ENCODE assay signal across 18 mouse cellular contexts in genomic region chr13:98700661-98701308, GRCm38 (mm10). TPM values are rescaled to one million over a fixed set of nuclear protein-coding genes. Genes with fewer than 3 reads are reported as not detected.
DNase-seq lines count a peak whose midpoint lies in the region; ATAC-seq and TF ChIP-seq lines count a peak whose summit lies in the region.
"Had no signal": no experiment of that assay in that cellular context is flagged by ENCODE, and none has a peak within 500 bp of the region (broad histone marks: within the 10 kb centered on the region; RNA-seq: fewer than 3 reads in every experiment).

No protein-coding gene starts in this region.

- no peak overlapping the region for H3K9ac ChIP-seq in liver, postnatal 0 days (replicated peaks)
- no peak overlapping the region for H3K9ac ChIP-seq in MEL (ENCODE audit: control insufficient read depth, low read depth, low read length, poor library complexity, severe bottlenecking)
- H3K9ac ChIP-seq: heart, embryonic 15.5 days had no signal

- TF ChIP-seq RAD21 in MEL (IDR thresholded peaks at IDR 0.05; ENCODE audit: low read depth, low read length): no peak

- H3K36me3 ChIP-seq in liver, postnatal 0 days (replicated peaks; ENCODE audit: insufficient read depth, low read length): no peaks in the 10 kb centered on the region
- H3K36me3 ChIP-seq in MEL (ENCODE audit: control insufficient read depth in 1 of 2, insufficient read depth in 2 of 2, low read length in 2 of 2): no peaks in the 10 kb centered on the region
- H3K36me3 ChIP-seq: heart, embryonic 15.5 days had no signal

- TF ChIP-seq EP300 in liver, postnatal 0 days (IDR thresholded peaks at IDR 0.05; ENCODE audit: low read depth): no peak
- TF ChIP-seq EP300 in MEL (IDR thresholded peaks at IDR 0.05; ENCODE audit: low read depth in 1 of 2, low read length in 2 of 2): no peak

- H3K27ac ChIP-seq in liver, postnatal 0 days (ENCODE audit: low read depth): no peak overlapping the region
- H3K27ac ChIP-seq in MEL (ENCODE audit: control insufficient read depth, low read depth, low read length): no peak overlapping the region
- H3K27ac ChIP-seq: heart, embryonic 15.5 days had no signal

- no peak for TF ChIP-seq POLR2A in MEL (IDR thresholded peaks at IDR 0.05; ENCODE audit: control insufficient read depth in 1 of 2, insufficient read depth in 1 of 2, low read depth in 1 of 2, low read length in 2 of 2, poor library complexity in 1 of 2)

- no peak for TF ChIP-seq CTCF in liver, postnatal 0 days (IDR thresholded peaks at IDR 0.05; ENCODE audit: low read depth)
- TF ChIP-seq CTCF in MEL (IDR thresholded peaks at IDR 0.05 in 2 of 3, conservative IDR thresholded peaks at IDR 0.05 in 1 of 3; ENCODE audit: control insufficient read depth in 1 of 3, insufficient read depth in 1 of 3, low read depth in 2 of 3, low read length in 3 of 3, poor library complexity in 1 of 3, severe bottlenecking in 1 of 3): no peak

- H3K79me2 ChIP-seq in MEL (ENCODE audit: control insufficient read depth, insufficient read depth, low read length, poor library complexity): no peaks in the 10 kb centered on the region

- 71% methylated on average over 10 of the region's 10 CpGs for WGBS in liver, postnatal 0 days (ENCODE audit: insufficient replicate concordance)

- 0 out of 2 replicates have a peak, but pooled peaks cover 3% of the 10 kb centered on the region for H3K27me3 ChIP-seq in liver, postnatal 0 days (ENCODE audit: insufficient read depth, low read length)
- H3K27me3 ChIP-seq in MEL (ENCODE audit: control insufficient read depth in 1 of 2, insufficient read depth in 2 of 2, low read length in 2 of 2): no peaks in the 10 kb centered on the region
- H3K27me3 ChIP-seq: heart, embryonic 15.5 days had no signal

- H3K4me1 ChIP-seq in liver, postnatal 0 days (ENCODE audit: insufficient read depth): 0 out of 2 replicates have a peak, but pooled peaks cover under 1% of the 10 kb centered on the region
- H3K4me1 ChIP-seq in MEL (ENCODE audit: control insufficient read depth in 1 of 2, insufficient read depth in 2 of 2, low read length in 2 of 2): no peaks in the 10 kb centered on the region

- peak; percentile 81 for DNase-seq in heart, adult 11 months
- DNase-seq in heart, adult 18-20 months: no peak
- peak; percentile 2 for DNase-seq in liver
- DNase-seq in liver, postnatal 0 days: no peak
- peak; percentile 9 for DNase-seq in MEL (ENCODE audit: low read depth, low spot score)
- DNase-seq in lung, postnatal 14 days: peak; percentile 27
- DNase-seq in gastrocnemius, adult 8-10 months (ENCODE audit: low spot score in 2 of 2): no peak
- no peak for DNase-seq in left cerebral cortex, adult 9 months (ENCODE audit: low spot score in 2 of 2)
- DNase-seq: adrenal gland, postnatal 36 days; cerebellum, postnatal 10 days; gastrocnemius, postnatal 36 days; thymus, postnatal 14 days had no signal

- no peak overlapping the region for H3K4me3 ChIP-seq in liver, postnatal 0 days (ENCODE audit: low read depth, low read length)
- no peak overlapping the region for H3K4me3 ChIP-seq in MEL (ENCODE audit: control insufficient read depth in 1 of 2, insufficient read depth in 1 of 2, low read depth in 2 of 2, low read length in 2 of 2)
- H3K4me3 ChIP-seq: heart, embryonic 15.5 days had no signal

- no peak for ATAC-seq in liver, postnatal 0 days
- ATAC-seq: inflammation-experienced regulatory T-cells, adult 6 months; midbrain, embryonic 16.5 days had no signal

- no peak overlapping the region for H3K4me2 ChIP-seq in liver, postnatal 0 days (ENCODE audit: low read depth, low read length)
- H3K4me2 ChIP-seq: heart, embryonic 15.5 days had no signal

- H3K9me3 ChIP-seq in liver, postnatal 0 days (ENCODE audit: low read length): no peaks in the 10 kb centered on the region
- H3K9me3 ChIP-seq in MEL (replicated peaks; ENCODE audit: insufficient read depth, low read length): no peaks in the 10 kb centered on the region
- H3K9me3 ChIP-seq: heart, embryonic 15.5 days had no signal

TF ChIP-seq in MEL, 35 proteins besides CTCF, POLR2A, EP300 and RAD21:
- TF ChIP-seq ELF1 (IDR thresholded peaks at IDR 0.05; ENCODE audit: low read depth, low read length) (no peak), GATA1 (IDR thresholded peaks at IDR 0.05; ENCODE audit: low read depth, low read length) (no peak), KAT2A (conservative IDR thresholded peaks at IDR 0.05; ENCODE audit: low read depth, low read length) (no peak), POLR2AphosphoS2 (IDR thresholded peaks at IDR 0.05; ENCODE audit: low read length) (no peak), TAL1 (IDR thresholded peaks at IDR 0.05; ENCODE audit: low read length) (no peak), GABPA (IDR thresholded peaks at IDR 0.05; ENCODE audit: low read depth, low read length) (no peak), POLR2AphosphoS5 (IDR thresholded peaks at IDR 0.05; ENCODE audit: borderline replicate concordance, low read depth, low read length) (no peak), MEF2A (IDR thresholded peaks at IDR 0.05; ENCODE audit: extremely low read depth, insufficient replicate concordance, low read depth, low read length, poor library complexity, severe bottlenecking) (no peak), TCF12 (IDR thresholded peaks at IDR 0.05; ENCODE audit: low read depth, low read length) (no peak), SMC3 (IDR thresholded peaks at IDR 0.05; ENCODE audit: low read depth, low read length) (no peak), ZMIZ1 (IDR thresholded peaks at IDR 0.05; ENCODE audit: low read depth, low read length) (no peak), JUND (IDR thresholded peaks at IDR 0.05; ENCODE audit: low read depth, low read length) (no peak), ZKSCAN1 (IDR thresholded peaks at IDR 0.05; ENCODE audit: low read depth, low read length) (no peak), CHD1 (IDR thresholded peaks at IDR 0.05; ENCODE audit: low read depth, low read length) (no peak), MAX (IDR thresholded peaks at IDR 0.05; ENCODE audit: low read length) (no peak), ZC3H11A (IDR thresholded peaks at IDR 0.05; ENCODE audit: low read depth, low read length) (no peak), MXI1 (IDR thresholded peaks at IDR 0.05; ENCODE audit: low read depth, low read length) (no peak), MAFK (IDR thresholded peaks at IDR 0.05; ENCODE audit: borderline replicate concordance, low read depth, low read length) (no peak)

RNA-seq across cellular contexts. Expression of gene Tmem171, which starts 6.2 kb away (rescaled TPM):
- 10 to 100 TPM in 1 of 2 experiments, 1 to 10 TPM in 1; 5.8 to 10.2 TPM for total RNA-seq in heart, adult 18-20 months (2021)
- 0.33 and 0.35 TPM in 2 replicates for polyA plus RNA-seq in liver, postnatal 0 days (2015; fragmentation: Nextera tagmentation; extraction: Ambion mirVana)
- total RNA-seq in MEL (2012; rRNA removed): not detected in 2 replicates
- not detected for polyA plus RNA-seq in MEL (2012; ENCODE audit: insufficient read depth in 1 of 2, insufficient read length in 2 of 2, low read depth in 1 of 2, low replicate concordance in 2 of 2, missing spikeins in 1 of 2)
- 1 to 10 TPM in 1 of 4 experiments, under 1 TPM in 1, not detected in 2; 0.32 to 1.4 TPM for total RNA-seq in gastrocnemius, adult 8-10 months (2022)
- total RNA-seq: liver, adult 2 months; megakaryocyte, adult 5-6 weeks had no signal
- polyA plus RNA-seq: hindbrain, embryonic 11.5 days; midbrain, embryonic 16.5 days had no signal

Comparison
In these comparisons a context has a peak if more than half of its experiments do, and no peak if none do; other contexts are left out.
1. DNase-seq: peak in heart, adult 11 months (single experiment), liver (single experiment), MEL (single experiment) and lung, postnatal 14 days (single experiment); none in heart, adult 18-20 months (0 of 2), liver, postnatal 0 days (single experiment), gastrocnemius, adult 8-10 months (0 of 2) and left cerebral cortex, adult 9 months (0 of 2).